Mouse (Mus musculus): ENCODE measurements around the gene Arid2.
"Not testable (repeated sequence)": the region's sequence is repeated elsewhere in the genome, so short reads cannot be mapped to it uniquely, and the experiment has no call there.

Arid2 gene

DNA sequence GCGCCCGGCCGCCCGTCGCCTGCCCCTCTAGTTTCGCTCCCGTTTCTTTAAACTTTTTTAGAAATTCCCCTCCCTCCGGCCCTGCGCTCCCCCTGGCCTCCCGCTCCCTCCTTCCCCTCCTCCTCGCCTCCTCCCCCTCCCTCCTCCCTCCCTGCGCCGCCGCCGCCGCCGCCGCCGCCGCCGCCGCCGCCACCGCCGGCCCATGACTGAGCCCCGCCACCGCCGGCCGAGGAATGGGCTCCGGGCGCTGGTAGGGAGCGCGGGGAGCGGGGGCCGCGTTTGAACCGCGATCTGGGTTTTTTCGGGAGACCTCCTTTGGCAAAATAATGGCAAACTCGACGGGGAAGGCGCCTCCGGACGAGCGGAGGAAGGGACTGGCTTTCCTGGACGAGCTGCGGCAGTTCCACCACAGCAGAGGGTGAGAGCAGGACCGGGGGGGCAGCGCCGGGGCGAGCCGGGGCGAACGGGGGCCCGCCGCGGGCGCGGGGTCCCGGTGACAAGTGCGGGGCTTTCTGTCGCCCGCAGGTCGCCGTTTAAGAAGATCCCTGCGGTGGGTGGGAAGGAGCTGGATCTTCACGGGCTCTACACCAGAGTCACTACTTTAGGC is at the start of gene Arid2:
TSS of gene Arid2 (plus strand) at position 150 of the 607 bp plus-strand sequence.
- peak; percentile 68 to 72 for DNase-seq (ENCODE audit: low spot score in 2 of 2)

DNA sequence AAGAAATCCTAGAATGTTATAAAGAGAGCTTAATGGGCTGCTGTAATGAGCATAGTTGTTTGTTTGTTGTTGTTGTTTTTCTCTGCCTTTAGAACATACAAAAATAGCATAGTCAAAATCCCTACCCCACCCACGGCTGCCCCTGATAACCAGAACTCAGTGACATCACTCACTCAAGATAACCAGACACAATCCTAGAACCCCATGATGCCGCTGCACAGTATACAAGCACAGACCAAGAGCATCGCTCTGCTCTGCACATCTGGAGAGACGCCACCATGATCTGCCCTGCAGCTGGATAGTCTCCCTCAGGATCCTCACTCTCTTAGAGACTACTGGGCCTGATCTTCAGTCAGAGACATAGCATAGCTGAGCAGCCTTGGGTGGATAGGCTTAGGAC is 49.2 kb upstream of the Arid2 start:
- no peak for DNase-seq (ENCODE audit: low spot score in 2 of 2)

DNA sequence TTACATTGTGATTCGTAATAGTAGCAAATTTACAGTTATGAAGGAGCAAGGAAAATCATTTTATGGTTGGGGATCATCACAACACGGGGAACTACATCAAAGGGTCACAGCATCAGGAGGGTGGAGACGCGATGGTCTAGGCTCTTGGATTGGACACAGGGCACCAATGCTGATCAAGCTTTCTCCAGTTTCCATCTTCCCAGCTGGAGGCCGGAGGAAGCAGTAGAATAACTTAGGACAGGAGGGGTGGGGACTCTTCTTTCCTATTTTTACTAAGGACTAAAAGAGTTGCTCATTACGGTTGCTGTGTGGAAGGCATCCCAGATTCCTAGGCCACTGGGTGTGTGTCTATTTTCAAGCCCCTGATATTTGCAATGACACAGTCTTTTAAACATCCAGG is 43.1 kb upstream of the Arid2 start:
- no peak for DNase-seq (ENCODE audit: low spot score in 2 of 2)

DNA sequence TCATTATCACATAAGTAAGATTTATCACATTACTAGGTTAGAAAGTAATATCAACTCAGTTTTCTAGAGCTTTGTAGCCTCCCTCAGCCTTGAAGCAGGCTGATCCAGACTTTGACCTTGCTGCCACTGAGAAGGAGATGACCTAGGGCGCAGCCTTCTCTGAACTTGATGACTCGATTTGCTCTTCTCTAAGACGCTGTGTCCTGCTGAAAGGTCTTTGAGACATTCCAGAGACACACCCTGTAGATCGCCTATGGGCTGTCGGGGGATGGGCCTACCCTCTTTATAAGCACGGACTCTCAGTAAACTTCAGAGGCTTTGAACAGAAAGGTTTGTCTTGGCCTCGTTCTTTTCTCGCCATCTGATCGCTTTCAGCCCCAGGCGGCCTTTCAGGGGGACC is 42.6 kb upstream of the Arid2 start:
- DNase-seq (ENCODE audit: low spot score in 2 of 2) = not testable (repeated sequence)

DNA sequence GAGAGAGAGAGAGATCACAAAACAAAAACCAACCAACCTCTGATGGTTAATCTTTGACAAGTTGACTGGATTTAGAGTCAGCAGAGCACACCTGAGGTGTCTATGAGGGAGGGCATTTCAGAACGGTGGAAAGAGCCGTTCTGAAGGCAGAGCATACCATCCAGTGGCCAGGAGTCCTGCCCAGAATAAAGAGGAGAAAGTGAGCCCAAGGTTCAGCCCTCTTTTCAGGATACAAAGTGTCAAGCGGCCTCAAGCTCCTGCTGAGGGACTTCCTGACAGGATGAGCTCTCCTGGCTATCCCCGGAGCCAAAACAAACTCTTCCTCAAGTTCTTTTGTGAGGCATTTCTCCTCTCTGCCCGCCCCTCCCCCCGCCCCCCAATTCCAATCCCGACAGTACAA is 33.5 kb upstream of the Arid2 start:
- no peak for DNase-seq (ENCODE audit: low spot score in 2 of 2)

DNA sequence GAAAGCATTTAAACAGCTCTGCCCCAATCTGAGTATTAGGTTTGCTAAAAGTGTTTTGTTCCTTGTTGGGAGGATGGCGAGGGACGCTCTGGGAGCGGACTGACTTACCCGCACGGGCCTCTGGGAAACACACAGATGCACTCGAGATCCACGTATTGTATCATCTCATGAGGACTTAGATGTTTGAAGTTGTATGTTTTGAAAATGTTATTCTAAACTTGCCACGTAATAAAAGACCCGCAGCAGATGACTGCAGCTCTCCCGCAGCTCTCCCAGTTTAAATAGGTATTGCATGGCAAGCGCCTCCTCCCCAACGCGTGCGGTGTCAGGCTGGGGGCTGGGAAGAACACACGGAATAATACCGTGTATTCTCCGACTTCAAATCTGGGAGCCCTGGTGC is 33.0 kb upstream of the Arid2 start:
- no peak for DNase-seq (ENCODE audit: low spot score in 2 of 2)

DNA sequence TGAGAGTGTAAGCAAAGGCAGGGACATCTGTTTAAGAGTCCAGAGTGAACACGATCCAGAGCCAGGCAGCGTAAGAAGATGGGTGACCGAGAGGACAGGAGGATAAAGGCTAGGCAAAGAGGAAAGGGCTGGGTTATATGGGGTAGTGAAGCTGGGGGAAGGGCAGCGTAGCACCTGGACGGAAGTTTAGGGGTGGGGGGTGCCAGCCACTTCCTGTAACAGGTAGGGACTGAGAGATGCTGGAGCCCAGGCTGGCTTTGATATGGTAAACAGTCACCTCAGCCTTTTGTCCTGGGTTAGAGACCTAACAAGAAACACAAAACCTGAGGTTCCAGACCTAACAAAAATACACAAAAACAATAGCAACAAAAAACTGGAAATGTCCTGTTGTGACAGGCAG is 29.5 kb upstream of the Arid2 start:
- no peak for DNase-seq (ENCODE audit: low spot score in 2 of 2)

DNA sequence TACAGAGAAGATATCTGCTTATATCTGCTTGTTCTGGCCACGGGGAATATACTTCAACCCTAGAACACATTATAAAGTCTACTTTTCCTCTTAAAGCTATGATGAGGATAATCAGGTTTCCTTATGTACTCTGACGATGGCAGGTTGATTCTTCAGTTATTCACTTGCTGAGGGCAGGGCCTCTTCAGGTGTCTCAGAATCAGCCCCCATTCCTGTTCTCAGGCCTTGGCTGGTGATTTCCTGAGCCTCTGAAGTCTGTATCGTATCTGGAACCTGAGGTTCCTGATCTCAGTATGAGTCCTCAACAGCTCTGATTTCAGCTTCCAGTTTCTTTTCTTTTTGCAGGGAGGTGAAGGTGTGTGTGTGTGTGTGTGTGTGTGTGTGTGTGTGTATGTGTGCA is 22.7 kb upstream of the Arid2 start:
- DNase-seq (ENCODE audit: low spot score in 2 of 2) = no peak

DNA sequence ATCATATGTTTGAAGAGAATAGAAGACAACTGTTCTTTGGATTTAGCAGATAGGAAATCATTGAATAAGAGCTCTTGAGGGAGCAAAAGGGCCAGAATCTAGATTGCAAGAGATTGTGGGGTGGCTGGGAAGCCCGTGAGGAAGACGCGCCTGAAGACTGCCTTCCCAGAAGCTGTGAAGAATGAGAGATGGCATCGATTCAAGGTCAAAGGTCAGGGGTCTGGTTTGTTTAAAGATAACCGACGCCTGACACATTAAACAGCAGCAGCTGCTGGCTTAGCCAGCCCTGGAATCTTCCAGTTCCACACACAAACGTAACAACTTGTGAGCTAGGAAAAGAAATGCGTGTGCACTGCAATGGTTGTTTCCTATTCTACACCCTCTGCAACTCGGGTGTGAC is 19.4 kb upstream of the Arid2 start:
- no peak for DNase-seq (ENCODE audit: low spot score in 2 of 2)

DNA sequence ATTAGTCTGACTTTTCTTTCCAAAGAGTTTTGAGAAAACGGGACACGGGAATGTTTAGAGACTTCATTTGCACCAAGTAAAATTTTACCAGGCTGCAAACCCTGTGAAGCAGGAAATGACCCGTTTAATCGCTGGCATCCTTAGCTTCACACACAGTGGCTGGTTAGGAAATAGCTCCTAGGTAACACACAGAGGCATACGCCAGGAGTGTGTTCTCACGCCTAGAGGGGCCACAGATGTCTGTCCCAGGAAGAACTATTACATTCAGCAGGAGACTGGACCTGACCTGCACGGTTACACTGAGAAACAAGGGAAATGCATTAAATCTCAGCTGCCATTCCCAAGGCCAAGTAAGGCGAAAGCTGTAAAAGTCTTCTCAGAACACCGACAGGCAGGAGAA is 18.7 kb upstream of the Arid2 start:
- DNase-seq (ENCODE audit: low spot score in 2 of 2) = no peak

DNA sequence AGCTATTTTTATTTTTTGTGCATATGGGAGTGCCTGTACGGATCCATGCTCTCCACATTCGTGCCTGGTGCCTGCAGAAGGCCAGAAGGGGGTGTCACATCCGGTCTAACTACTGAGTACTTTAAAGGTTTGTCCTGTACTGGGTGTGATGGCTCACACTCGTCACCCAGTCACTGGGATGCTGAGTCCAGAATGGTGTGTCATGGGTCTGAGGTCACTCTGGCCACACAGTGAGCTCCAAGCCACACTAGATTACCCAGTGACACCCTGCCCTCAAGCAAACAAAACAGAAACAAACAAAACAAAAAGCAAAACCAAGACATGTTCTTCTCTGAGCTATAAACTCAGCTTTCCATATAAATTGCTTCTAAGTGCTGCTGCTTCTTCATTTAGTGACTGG is 17.9 kb upstream of the Arid2 start:
- DNase-seq (ENCODE audit: low spot score in 2 of 2) = no peak

DNA sequence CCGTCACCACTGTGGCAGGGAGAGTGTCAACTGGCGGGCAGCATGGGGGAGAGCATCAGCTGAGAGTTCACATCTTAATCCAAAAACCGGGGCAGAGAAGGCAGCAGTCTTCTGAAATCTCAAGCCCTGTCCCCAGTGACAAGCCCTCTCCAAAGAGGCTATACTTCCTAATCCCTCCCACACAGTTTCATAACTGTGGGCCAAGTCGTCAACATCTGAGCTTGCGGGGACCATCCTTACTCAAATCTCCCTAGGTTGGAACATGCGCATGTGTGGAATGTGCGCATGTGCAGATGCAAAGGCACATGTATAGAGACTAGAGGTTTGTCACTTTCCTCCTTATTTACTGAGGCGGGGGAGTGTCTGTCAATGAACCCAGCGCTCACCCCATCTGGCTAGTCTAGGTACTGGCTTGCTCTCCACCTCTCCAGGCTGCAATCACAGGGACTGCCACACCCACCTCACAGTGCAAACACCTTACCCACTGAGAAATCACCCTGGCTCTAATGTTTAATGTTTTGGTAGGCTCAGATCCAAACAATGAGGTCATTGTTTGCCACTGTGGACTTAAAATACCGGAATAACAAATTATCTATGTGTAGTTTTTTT is 16.9 kb upstream of the Arid2 start:
- DNase-seq (ENCODE audit: low spot score in 2 of 2) = peak in 1 of 2 experiments; percentile 23

DNA sequence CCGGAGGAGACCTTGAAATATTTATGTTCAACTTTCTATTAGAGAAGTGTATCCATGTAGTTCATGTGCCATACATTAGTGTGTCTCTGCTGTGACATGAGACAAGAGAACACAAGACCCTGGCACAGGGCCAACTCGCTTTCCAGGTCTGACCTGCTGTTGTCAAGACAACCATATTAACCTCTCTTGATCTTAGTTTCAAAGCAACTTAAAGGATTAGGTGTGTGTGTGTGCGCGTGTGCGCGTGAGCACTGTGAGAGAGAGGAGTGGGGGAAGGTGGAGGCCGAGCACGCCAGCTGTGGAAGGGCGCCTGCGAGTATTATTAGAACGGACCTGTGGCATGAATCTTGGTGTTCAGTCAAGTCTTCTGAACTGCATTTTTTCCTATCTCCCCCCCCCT is 15.0 kb upstream of the Arid2 start:
- no peak for DNase-seq (ENCODE audit: low spot score in 2 of 2)

DNA sequence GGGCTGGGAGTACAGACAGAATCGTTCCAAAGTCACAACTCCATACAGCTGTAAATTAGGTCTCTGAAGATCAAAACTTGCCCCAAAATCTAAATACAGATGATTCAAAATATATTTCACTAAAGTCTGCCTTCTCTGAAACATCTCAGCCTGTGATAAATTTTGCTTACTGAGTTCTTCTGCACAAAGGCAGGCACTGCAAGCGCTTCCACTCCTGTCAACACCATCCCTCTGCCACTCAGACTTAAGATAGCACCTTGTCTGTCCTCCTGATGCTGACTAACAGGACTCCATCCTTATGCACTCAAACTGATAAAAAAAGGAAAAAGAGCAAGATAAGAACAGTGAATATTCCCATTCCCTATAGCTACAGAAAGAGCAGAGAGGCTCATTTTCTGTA is 13.0 kb upstream of the Arid2 start:
- no peak for DNase-seq (ENCODE audit: low spot score in 2 of 2)

DNA sequence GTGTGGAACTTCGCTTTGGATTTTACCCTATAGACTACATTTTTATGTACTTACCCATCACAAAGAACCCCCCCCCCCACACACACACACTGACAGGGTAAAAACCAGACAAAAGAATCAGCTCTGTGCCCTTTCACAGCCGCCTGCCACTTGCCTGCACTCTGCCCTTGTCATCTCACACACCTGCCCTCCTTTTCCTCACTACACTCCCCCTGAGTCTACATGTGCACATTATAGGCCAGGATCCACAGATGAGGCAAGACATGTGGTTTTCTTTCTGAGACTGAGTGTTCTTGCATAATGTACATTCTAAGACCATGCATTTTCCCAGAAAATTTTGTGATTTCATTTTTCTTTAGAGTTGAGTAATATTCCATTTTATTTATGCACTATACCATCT is 12.1 kb upstream of the Arid2 start:
- DNase-seq (ENCODE audit: low spot score in 2 of 2) = no peak

DNA sequence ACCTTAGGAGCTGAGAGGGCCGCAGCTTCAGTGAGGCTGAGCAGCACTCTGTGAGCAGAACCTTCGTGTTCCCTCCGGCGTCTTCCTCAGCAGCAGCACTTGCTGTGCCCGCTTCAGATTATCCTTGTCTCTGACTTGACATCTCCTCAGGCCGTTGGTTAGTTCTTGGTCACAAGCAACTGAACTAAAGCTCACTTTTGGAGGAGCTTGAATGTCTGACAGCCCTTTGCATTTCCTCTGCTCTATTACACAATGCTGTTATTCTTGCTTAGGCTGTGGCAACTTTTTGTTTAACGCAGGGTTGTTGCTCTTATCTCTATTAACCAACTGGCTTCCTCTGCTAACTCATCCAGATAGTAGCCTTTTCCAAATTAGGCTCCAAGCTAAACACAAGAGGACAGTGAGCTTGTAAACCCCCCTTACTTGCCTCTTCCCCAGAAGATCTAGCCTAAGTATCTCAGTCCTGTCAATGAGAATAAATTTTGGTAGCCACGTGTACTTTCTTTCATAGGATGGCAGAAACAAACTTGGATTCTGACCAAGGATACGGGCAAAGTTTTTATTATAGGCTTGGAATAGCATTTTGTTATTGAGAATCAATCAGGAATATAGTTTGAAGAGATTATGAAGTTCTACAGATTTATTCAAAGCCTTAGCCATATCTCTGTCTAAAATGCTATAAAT is 11.4 kb upstream of the Arid2 start:
- no peak for DNase-seq (ENCODE audit: low spot score in 2 of 2)

DNA sequence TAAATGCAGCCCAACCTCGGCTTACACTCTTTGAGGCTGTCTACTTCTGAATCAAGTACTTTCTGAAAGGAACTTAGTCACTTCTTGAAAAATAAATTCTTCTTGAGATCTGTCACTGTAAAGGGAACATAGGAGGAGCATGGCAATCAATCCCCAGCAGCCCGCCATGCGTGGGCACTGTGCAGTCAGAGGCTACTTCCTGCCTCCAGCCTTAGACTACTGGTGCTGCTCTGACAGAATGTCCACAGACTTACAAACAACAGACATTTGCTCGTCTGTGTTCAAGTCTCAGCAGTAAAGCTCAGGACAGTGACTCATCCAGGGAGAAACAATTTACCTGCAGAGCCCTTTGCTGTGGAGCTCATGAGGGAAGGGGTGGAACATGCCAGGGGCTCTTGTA is 10.3 kb upstream of the Arid2 start:
- DNase-seq (ENCODE audit: low spot score in 2 of 2) = no peak

DNA sequence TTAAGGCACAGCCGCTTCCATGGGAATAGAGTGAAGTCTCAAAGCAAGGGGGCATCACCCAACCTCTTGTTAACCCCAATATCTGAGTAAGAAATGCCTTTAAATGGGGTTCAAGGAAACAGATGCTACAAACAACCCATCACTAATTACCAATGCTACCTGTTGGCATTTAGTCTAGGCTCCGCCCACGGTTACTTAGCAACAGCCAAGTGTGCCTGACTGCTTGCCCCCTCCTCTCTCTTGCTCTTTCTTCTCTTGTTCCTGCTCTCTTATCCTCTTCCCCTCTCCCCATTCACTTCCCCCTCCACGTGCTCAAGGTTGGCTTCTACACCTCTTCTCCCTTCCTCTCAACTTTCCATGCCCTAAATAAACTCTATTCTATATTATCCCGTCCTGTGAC is 6.1 kb upstream of the Arid2 start:
- DNase-seq (ENCODE audit: low spot score in 2 of 2) = no peak

DNA sequence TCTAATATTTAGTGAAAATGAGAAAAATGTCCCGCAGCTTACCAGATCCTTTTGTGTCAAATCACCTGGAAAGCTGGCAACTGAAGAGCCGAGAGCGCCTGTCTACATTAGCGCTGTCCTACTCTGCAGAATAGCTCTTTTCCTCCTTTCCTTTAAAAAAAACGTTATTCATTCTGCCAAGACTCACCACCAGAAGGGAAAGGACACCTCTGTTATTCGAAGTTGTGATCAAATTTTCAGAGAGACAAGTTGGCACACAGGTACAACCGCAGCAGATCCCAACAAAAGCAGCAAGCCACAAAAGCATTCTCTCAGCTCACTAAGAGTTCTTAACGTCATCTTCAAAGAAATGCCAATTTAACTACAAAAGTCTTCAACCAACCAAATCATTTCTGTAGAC is 4.2 kb upstream of the Arid2 start:
- no peak for DNase-seq (ENCODE audit: low spot score in 2 of 2)

DNA sequence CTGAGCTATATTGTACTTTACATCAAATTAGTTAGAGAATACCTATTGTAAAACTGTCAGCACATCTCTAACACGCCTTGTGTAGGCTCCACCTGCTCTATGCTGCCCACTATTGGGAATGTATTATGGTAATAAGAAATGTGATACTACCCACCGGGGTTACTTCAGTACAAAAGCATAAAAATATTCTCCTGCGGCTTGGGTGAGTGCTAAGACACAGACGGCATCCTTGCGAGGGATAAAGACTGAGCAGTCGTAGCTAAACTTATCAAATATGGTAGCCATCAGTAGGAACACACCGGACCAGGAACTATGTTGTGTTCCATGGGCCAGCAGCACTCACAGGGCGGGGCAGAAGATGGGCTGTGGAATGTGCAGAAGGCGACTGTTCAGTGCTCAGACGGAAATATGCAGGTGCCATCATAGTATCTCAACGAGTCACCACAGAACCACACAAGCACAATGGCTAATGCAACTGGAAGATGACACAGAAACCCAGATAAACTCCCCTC is 3.3 kb upstream of the Arid2 start:
- peak in 1 of 2 experiments; percentile 21 for DNase-seq (ENCODE audit: low spot score in 2 of 2)

DNA sequence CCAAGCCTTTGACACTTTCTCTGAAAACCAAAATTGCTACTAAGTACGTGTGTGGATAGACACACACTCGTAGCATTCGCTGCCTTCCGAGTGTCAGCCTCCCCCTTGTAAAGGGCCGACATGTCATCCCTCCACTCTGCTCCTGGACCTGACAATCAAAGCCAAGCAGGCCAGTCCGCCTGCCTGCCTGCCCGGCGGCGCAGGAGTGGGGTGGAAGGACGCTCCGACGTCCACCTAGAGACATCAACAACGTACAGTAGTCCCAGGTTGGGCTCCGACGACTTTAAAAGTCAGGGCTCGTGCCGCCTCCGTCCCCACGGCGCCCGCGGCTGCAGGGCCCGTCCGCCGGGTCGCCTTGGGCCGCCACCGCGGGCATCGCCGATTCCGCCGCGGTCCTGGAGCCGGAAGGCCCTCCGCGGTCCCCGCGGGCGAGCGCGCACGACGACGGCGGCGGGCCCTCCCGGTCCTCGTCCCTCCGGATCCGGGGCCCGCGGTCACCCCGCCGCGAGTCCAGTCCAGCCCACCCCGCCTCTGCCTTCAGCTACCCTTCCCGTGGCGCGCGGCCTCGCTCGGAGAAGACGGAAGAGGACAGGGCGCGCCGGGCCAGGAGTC is 2.5 kb upstream of the Arid2 start:
- DNase-seq (ENCODE audit: low spot score in 2 of 2) = peak; percentile 32 to 35

DNA sequence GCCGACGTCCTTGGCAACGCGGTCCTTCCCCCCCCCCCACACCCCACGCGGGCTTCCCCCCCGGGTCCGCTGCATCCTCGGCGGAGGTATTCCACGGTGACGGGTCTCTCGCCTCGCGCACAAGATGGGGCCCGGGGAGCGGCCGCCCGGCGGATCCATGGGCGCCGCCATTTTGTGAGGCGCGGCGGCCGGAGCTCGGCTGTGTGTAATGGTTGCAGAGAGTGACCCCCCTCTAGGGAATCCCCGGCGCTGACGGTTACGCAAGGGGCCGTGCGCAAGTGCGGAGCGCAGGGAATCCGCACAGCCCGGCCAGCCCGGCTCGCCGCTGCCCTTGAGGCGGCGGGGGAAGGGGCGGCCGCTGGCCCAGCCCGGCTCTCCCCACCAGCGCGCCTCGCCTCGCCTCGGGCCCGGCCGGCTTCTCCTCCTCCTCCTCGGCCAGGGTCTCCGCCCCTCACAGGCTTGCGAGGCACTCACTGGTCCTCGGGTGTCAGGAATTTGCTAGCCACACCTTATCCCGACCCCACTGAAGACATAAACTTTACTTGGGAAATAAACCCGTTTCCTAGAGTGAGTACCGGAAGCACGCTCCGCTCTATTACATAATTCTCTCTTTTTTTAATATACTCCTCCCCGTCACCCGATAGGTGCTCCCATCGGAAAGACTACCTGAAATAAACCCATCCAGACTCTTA is 1.8 kb upstream of the Arid2 start:
- peak; percentile 83 to 92 for DNase-seq (ENCODE audit: low spot score in 2 of 2)

All from urinary bladder, postnatal 36 days (tissue).